Mouse (Mus musculus) brain, embryonic 14.5 days (tissue): Measurements from ENCODE around the gene Ehbp1. TPM values are rescaled to one million over a fixed set of nuclear protein-coding genes. Genes with fewer than 3 reads are reported as not detected.

Source experiments
- DNase-seq: peaks from one replicate; pipeline ENCODE4 v3.0.0-alpha.2; 2011; ENCODE audit warnings: low read depth
- CTCF ChIP-seq: fragments of 200-500 bp; IDR thresholded peaks from 2 replicates; pipeline ENCODE4 v1.5.1; 2012; ENCODE audit warnings: inconsistent platforms, mild to moderate bottlenecking, moderate library complexity, borderline replicate concordance; ENCODE audit not compliant: insufficient read depth, insufficient read length; ENCODE audit errors: extremely low read depth
- POLR2A ChIP-seq: fragments of 200-500 bp; IDR thresholded peaks from 2 replicates; pipeline ENCODE4 v1.6.1; 2012; ENCODE audit warnings: mild to moderate bottlenecking, inconsistent platforms, borderline replicate concordance; ENCODE audit not compliant: poor library complexity, insufficient read depth, insufficient read length, severe bottlenecking; ENCODE audit errors: extremely low read depth
- polyA plus RNA-seq: library from polyadenylated mRNA; depleted of rRNA; stranded (reverse); fragments of >200 nt; gene quantifications from 2 replicates; pipeline ENCODE4 v1.2.3, GENCODE M21; 2012

The Ehbp1 gene
- polyA plus RNA-seq, 1 experiment: 42.8 TPM

GRCm38 (mm10) chr11:22348536-22348910 lies 6.4 kb upstream of the Ehbp1 start:
- no peak for TF ChIP-seq POLR2A
- TF ChIP-seq CTCF: no peak

GRCm38 (mm10) chr11:22347651-22348535 lies 5.8 kb upstream of the Ehbp1 start:
- DNase-seq: peak; percentile 72
- TF ChIP-seq CTCF (no peak), POLR2A (no peak)

More at GRCm38 (mm10) chr11:22348536-22348910, 6.4 kb upstream of the Ehbp1 start:
- DNase-seq: peak; percentile 93

GRCm38 (mm10) chr11:22327302-22327910 lies 14.7 kb downstream of the Ehbp1 start:
- DNase-seq: no peak

GRCm38 (mm10) chr11:22317824-22318411 lies 24.2 kb downstream of the Ehbp1 start:
- TF ChIP-seq POLR2A: no peak
- DNase-seq: no peak

More at GRCm38 (mm10) chr11:22327302-22327910, 14.7 kb downstream of the Ehbp1 start:
- no peak for TF ChIP-seq POLR2A
- TF ChIP-seq CTCF: no peak

- TF ChIP-seq CTCF (no peak), POLR2A (no peak)
- DNase-seq: peak; percentile 24
Observed at GRCm38 (mm10) chr11:22315801-22316200, 26.3 kb downstream of the Ehbp1 start.

- DNase-seq: no peak
- no peak for TF ChIP-seq CTCF
- no peak for TF ChIP-seq POLR2A
Observed at GRCm38 (mm10) chr11:22301164-22301563, 40.9 kb downstream of the Ehbp1 start.

GRCm38 (mm10) chr11:22289164-22289563 lies 52.9 kb downstream of the Ehbp1 start:
- TF ChIP-seq POLR2A (no peak), CTCF (no peak)
- DNase-seq: no peak

GRCm38 (mm10) chr11:22287513-22287900 lies 54.6 kb downstream of the Ehbp1 start:
- no peak for DNase-seq
- no peak for TF ChIP-seq POLR2A
- no peak for TF ChIP-seq CTCF

GRCm38 (mm10) chr11:22286885-22287512 lies 55.1 kb downstream of the Ehbp1 start:
- peak; percentile 99 for DNase-seq
- TF ChIP-seq CTCF (no peak), POLR2A (peak; percentile 82)

- DNase-seq: no peak
- TF ChIP-seq CTCF (no peak), POLR2A (peak; percentile 12; the same call in 1 of the 2 replicates)
Observed at GRCm38 (mm10) chr11:22286371-22286872, 55.7 kb downstream of the Ehbp1 start.

GRCm38 (mm10) chr11:22276656-22277055 lies 65.4 kb downstream of the Ehbp1 start:
- TF ChIP-seq POLR2A (no peak), CTCF (no peak)
- DNase-seq: no peak

GRCm38 (mm10) chr11:22274144-22274543 lies 67.9 kb downstream of the Ehbp1 start:
- DNase-seq: no peak
- TF ChIP-seq CTCF: no peak
- TF ChIP-seq POLR2A: no peak

- no peak for DNase-seq
- TF ChIP-seq CTCF (no peak), POLR2A (no peak)
Observed at GRCm38 (mm10) chr11:22273378-22273777, 68.7 kb downstream of the Ehbp1 start.
